Mouse (Mus musculus) small intestine, adult 2 months (tissue): ENCODE measurements around the gene Gtf3c2. TPM values are rescaled to one million over a fixed set of nuclear protein-coding genes. Genes with fewer than 3 reads are reported as not detected.

ENCODE experiments used
- H3K27ac ChIP-seq: fragments of 200-500 bp; 2 replicates; pipeline ENCODE4 v1.5.1; 2012; ENCODE audit warnings: low read depth, low read length, control low read depth, inconsistent platforms; ENCODE audit not compliant: insufficient read depth
- H3K27me3 ChIP-seq: fragments of 200-500 bp; 2 replicates; pipeline ENCODE4 v1.6.1; 2012; ENCODE audit warnings: mild to moderate bottlenecking, moderate library complexity, low read length, inconsistent platforms; ENCODE audit not compliant: control insufficient read depth, insufficient read depth
- H3K36me3 ChIP-seq: fragments of 200-500 bp; 2 replicates; pipeline ENCODE4 v1.6.1; 2012; ENCODE audit warnings: mild to moderate bottlenecking, low read length, control low read depth, inconsistent platforms; ENCODE audit not compliant: control insufficient read depth, insufficient read depth
- H3K4me1 ChIP-seq: fragments of 200-500 bp; 2 replicates; pipeline ENCODE4 v1.6.1; 2012; ENCODE audit warnings: low read length, inconsistent platforms, mixed read lengths; ENCODE audit not compliant: control insufficient read depth, insufficient read depth, insufficient read length
- H3K4me3 ChIP-seq: fragments of 200-500 bp; 2 replicates; pipeline ENCODE4 v1.5.1; 2012; ENCODE audit warnings: low read depth, mild to moderate bottlenecking, control low read depth, inconsistent platforms, low read length, moderate library complexity
- CTCF ChIP-seq: fragments of 200-500 bp; IDR thresholded peaks from 2 replicates; pipeline ENCODE4 v1.5.1; 2012; ENCODE audit warnings: low read depth, mild to moderate bottlenecking, control low read depth, inconsistent platforms, low read length, moderate library complexity, mixed read lengths; ENCODE audit not compliant: insufficient replicate concordance, insufficient read length; ENCODE audit errors: extremely low read depth
- POLR2A ChIP-seq: fragments of 200-500 bp; IDR thresholded peaks from 2 replicates; pipeline ENCODE4 v1.6.1; 2012; ENCODE audit warnings: low read depth, mild to moderate bottlenecking, control low read depth, inconsistent platforms, low read length, moderate library complexity
- WGBS: fragments of 180-500 bp; shearing (Covaris S2); methylation state at CpG from one replicate; pipeline ENCODE4 v1.1.7; 2018; 5-methylcytosine and 5-hydroxymethylcytosine counted together
- polyA plus RNA-seq: library from polyadenylated mRNA; depleted of rRNA; stranded (reverse); fragments of >200 nt; gene quantifications from 2 replicates; pipeline ENCODE4 v1.2.3, GENCODE M21; 2012

Gene Gtf3c2
- polyA plus RNA-seq, 1 experiment = 21.9 TPM

DNA sequence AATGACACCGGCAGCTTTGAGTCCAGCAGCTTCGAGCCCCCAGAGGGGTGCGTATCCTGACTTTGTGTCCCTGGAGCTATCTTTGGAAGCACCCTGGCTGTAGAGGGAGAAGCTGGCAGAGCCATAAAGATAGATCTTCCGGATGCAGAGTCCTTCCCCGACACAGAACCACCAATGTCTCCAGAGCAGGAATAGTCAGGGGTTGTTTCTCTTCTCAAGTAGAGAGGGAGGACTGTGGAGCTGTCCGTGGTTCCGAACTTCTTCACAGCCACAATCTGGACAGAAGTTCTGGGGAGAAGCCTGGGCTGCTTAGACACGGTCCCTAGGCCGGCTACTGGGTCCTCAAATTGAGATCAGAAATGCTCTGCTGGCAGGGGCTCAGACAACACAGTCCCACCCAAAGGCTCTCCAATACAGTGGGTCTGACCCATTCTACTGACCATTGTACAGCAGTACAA, 40.9 kb downstream of the Gtf3c2 start:
- H3K27ac ChIP-seq = no peak overlapping the region
- TF ChIP-seq POLR2A (no peak), CTCF (no peak)
- 14% methylated on average over 9 of the region's 9 CpGs for WGBS
- H3K4me1 ChIP-seq = 0 out of 2 replicates have a peak, but pooled peaks cover 3% of the 10 kb centered on the region
- H3K27me3 ChIP-seq = peaks cover 45% of the 10 kb centered on the region
- H3K36me3 ChIP-seq = peaks cover 3% of the 10 kb centered on the region; the same call in 1 of the 2 replicates
- no peak overlapping the region for H3K4me3 ChIP-seq

GRCm38 (mm10) chr5:31138241-31138967, 41.5 kb downstream of the Gtf3c2 start, which contains the start of gene Ucn:
Ucn (minus strand) TSS chr5:31138829.
- no peak within 1 kb of the TSS for H3K4me3 ChIP-seq
- no peak within 1 kb of the TSS for H3K27ac ChIP-seq
- H3K27me3 ChIP-seq = peaks cover 45% of the 10 kb centered on the region
- 3% methylated on average over 52 of the region's 52 CpGs for WGBS
- H3K4me1 ChIP-seq = 0 out of 2 replicates have a peak, but pooled peaks cover 3% of the 10 kb centered on the region
- H3K36me3 ChIP-seq = peaks cover 2% of the 10 kb centered on the region; the same call in 1 of the 2 replicates
- TF ChIP-seq CTCF (no peak), POLR2A (no peak)

DNA sequence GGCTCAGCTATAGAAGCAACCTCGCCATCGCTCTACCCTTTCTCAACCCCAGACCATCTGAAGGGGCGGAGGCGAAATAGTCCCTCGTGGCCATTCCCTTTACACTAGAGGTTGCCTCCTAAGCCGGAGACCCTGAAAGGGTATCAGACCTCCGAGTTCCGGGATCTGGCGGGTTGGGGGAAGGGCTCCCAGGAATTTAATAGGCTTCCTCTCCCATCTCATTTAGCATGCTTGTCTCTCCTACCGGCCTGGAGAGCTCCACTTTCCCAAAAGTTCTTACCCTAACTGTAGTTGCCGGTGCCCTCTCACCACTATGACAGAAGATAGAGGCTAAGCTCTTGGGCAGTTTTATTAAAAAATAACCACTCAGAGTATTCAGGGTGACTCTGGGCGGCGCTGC, 42.3 kb downstream of the Gtf3c2 start:
- no peak overlapping the region for H3K4me3 ChIP-seq
- WGBS = 2% methylated on average over 13 of the region's 13 CpGs
- no peak overlapping the region for H3K27ac ChIP-seq
- 0 out of 2 replicates have a peak, but pooled peaks cover 3% of the 10 kb centered on the region for H3K4me1 ChIP-seq
- H3K27me3 ChIP-seq = peaks cover 45% of the 10 kb centered on the region
- H3K36me3 ChIP-seq = no peaks in the 10 kb centered on the region; the same call in 1 of the 2 replicates
- TF ChIP-seq CTCF (no peak), POLR2A (no peak)

DNA sequence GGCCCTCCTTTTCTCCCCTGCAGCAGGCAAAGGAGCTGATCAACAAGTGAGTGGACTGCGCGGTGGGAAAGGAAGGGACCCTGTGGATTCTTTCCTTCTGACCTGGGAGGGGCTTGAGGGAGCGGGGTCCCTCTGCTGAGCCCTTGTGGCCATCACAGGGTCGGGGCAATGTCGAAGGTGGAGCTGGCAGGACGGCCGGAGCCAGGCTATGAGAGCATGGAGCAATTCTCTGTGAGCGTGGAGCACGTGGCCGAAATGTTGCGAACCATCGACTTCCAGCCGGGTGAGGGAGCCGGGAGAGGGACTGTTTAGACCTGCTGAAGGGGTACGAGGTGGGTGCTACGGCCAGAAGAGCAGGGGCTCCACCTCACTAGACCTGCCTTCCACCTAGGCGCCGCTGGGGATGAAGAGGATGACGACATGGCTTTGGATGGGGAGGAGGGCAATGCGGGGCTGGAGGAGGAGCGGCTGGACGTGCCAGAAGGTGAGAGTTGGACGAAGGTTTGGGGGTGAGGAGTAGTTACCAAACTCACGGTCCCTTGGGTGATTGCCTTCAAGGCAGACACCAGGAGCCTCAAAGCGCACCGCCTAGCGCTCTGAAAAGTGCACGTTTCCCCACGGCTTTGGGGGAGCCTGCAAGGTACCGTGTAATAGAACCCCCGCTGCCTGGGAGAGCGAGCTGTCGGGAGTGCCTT, 43.1 kb downstream of the Gtf3c2 start:
- Histone ChIP-seq H3K27me3 (peaks cover 45% of the 10 kb centered on the region), H3K4me3 (no peak overlapping the region), H3K27ac (no peak overlapping the region), H3K4me1 (0 out of 2 replicates have a peak, but pooled peaks cover 3% of the 10 kb centered on the region), H3K36me3 (no peaks in the 10 kb centered on the region; the same call in 1 of the 2 replicates)
- no peak for TF ChIP-seq CTCF
- no peak for TF ChIP-seq POLR2A
- 3% methylated on average over 33 of the region's 33 CpGs for WGBS

GRCm38 (mm10) chr5:31126050-31126449, 53.9 kb downstream of the Gtf3c2 start:
- TF ChIP-seq POLR2A = no peak
- TF ChIP-seq CTCF = no peak
- Histone ChIP-seq H3K4me3 (no peak overlapping the region), H3K4me1 (no peaks in the 10 kb centered on the region), H3K36me3 (no peaks in the 10 kb centered on the region), H3K27me3 (no peaks in the 10 kb centered on the region), H3K27ac (no peak overlapping the region)
- 41% methylated on average over 5 of the region's 5 CpGs for WGBS

- WGBS = 42% methylated on average over 2 of the region's 2 CpGs
Measured at GRCm38 (mm10) chr5:31123481-31123880, 56.5 kb downstream of the Gtf3c2 start.

GRCm38 (mm10) chr5:31121111-31121510, 58.8 kb downstream of the Gtf3c2 start:
- TF ChIP-seq POLR2A (no peak), CTCF (no peak)
- Histone ChIP-seq H3K36me3 (no peaks in the 10 kb centered on the region), H3K4me3 (no peak overlapping the region), H3K27ac (no peak overlapping the region), H3K4me1 (no peaks in the 10 kb centered on the region), H3K27me3 (no peaks in the 10 kb centered on the region)
- 69% methylated on average over 8 of the region's 8 CpGs for WGBS

More at GRCm38 (mm10) chr5:31123481-31123880, 56.5 kb downstream of the Gtf3c2 start:
- Histone ChIP-seq H3K36me3 (no peaks in the 10 kb centered on the region), H3K4me3 (no peak overlapping the region), H3K27me3 (no peaks in the 10 kb centered on the region), H3K27ac (no peak overlapping the region), H3K4me1 (no peaks in the 10 kb centered on the region)
- TF ChIP-seq CTCF = no peak
- TF ChIP-seq POLR2A = no peak
